Mouse (Mus musculus) Patski (cell line): Measurements from ENCODE around the gene Slamf8. TPM values are rescaled to one million over a fixed set of nuclear protein-coding genes. Genes with fewer than 3 reads are reported as not detected.

Experiments used
- ATAC-seq: fragments of 100-300 bp; one replicate; pipeline ENCODE4 v1.8.0; 2021
- CTCF ChIA-PET: fragments of 350-600 bp; sonication (Branson Sonifier 250); formaldehyde crosslinking; loops from one replicate; lab custom pipeline; 2022; ENCODE audit warnings: inconsistent platforms; lab: Charles Lee
- POLR2A ChIA-PET: fragments of 350-600 bp; sonication (Branson Sonifier 250); formaldehyde crosslinking; loops from one replicate; lab custom pipeline; 2022; ENCODE audit warnings: antibody characterized with exemption, inconsistent platforms; lab: Charles Lee
- DNase-seq: peaks from one replicate; pipeline ENCODE4 v3.0.0-alpha.2; 2011; ENCODE audit warnings: low read depth, low spot score
- H3K27me3 ChIP-seq: fragments of 371-371 bp; one replicate; pipeline ENCODE4 v1.5.1; 2021
- CTCF ChIP-seq: fragments of 100-300 bp; IDR thresholded peaks from one replicate; pipeline ENCODE4 v1.5.1; 2021
- in situ Hi-C: fragments of 300-500 bp; cut with MboI; formaldehyde crosslinking; loops from 3 replicates; pipeline ENCODE4 v1.11.1; 2018; ENCODE audit warnings: low pct_unique_long_range_greater_than_20kb, mixed read lengths
- polyA plus RNA-seq: library from polyadenylated mRNA; unstranded; gene quantifications from one replicate; pipeline ENCODE4 v1.2.3, GENCODE M21; 2021

Slamf8 gene
- polyA plus RNA-seq, 1 experiment from 2014 or later, result not detected

GRCm38 (mm10) chr1:172624081-172624480, 33.7 kb upstream of the Slamf8 start:
- no peak for TF ChIP-seq CTCF
- ChIA-PET POLR2A (no interaction called here), CTCF (no interaction called here)
- no peak for ATAC-seq
- DNase-seq, result no peak
- peaks cover 19% of the 10 kb centered on the region for H3K27me3 ChIP-seq
- in situ Hi-C loops, result no loop called here

- ChIA-PET CTCF (no interaction called here), POLR2A (no interaction called here)
- peaks cover 19% of the 10 kb centered on the region for H3K27me3 ChIP-seq
- DNase-seq, result no peak
- in situ Hi-C loops, result no loop called here
- no peak for TF ChIP-seq CTCF
- ATAC-seq, result no peak
These were observed 33.2 kb upstream of the Slamf8 start for GRCm38 (mm10) chr1:172623599-172623998.

DNA sequence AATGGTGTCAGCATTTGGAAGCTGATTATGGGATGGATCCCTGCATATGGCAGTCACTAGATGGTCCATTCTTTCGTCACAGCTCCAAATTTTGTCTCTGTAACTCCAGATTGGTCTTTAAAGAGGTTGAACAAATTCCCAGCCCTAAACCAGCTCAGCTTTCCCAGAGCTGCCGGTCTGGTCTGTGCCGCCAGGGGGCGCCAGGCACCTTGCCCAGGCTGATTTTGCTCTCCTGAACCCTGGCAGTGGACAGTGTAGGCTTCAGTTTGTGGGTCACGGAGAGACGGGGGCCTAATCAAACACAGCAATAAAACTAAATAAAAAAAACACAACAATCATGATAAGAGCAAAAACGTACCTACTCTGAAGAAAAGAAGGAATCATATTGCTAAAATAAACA, 28.9 kb upstream of the Slamf8 start:
- peak; percentile 90 for TF ChIP-seq CTCF
- CTCF ChIA-PET, result interaction anchor here (1.0 to 2.3 kb wide), 3 partner anchors 14 to 56 kb away, joined by 3 to 5 read pairs (median 3); no protein-coding TSS in a partner anchor
- POLR2A ChIA-PET, result no interaction called here
- H3K27me3 ChIP-seq, result peaks cover 25% of the 10 kb centered on the region
- DNase-seq, result no peak
- ATAC-seq, result peak; percentile 71
- in situ Hi-C loops, result no loop called here

DNA sequence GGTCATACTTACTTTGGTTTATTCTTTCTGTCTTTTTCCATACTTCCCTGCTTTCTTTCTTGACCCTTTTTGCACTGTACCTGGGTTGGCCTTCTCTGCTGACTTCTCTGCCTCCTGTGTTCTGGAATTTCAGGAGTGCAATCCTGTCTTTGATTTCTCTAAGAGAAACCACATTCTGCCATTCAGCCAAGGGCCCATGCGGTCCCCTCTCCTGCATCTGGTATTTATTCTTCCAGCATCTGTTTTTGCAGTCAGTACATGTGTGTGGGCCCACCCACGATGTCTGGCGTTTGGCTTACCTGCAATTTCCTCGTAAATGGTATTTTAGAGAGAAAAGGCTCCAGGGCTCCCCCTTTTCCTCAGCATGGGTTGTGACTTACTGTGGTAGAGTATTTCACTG, 27.8 kb upstream of the Slamf8 start:
- POLR2A ChIA-PET, result no interaction called here
- in situ Hi-C loops, result no loop called here
- H3K27me3 ChIP-seq, result peaks cover 22% of the 10 kb centered on the region
- no peak for DNase-seq
- no peak for TF ChIP-seq CTCF
- no peak for ATAC-seq
- CTCF ChIA-PET, result interaction anchor here (2.3 kb wide), 1 partner anchor 15 kb away, joined by 5 read pairs; no protein-coding TSS in a partner anchor

DNA sequence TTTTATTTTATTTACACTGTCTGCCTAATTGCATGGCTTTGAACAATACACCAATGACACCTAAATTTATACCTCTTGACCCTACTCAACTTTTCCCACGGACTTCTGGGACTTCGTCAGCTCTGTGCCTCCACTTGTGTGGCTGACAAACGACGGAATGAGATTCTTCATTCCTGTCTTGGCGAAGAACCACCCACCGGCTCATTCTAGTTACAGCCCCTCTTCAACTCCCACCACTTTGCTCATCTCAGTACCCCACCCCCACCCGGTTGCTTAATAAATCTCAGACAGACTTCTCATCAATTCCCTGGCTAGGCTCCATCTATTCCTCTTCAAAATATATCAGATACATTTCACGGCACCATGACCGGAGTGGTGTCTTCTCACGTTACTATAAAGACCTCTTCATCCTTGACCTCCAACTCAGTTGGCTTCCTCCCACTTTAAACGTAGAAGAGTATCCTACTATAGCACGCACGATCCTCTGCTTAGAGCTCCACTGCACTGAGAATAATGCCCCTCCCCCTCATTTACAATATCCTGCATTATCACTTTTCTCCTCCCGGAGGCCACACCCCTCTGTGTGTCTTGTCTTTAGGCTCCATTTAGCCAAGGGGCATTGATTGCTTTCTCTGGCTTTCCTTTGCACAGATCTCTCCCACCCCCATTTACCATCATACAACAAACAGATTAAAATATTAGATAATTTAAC, 27.2 kb upstream of the Slamf8 start:
- POLR2A ChIA-PET, result no interaction called here
- CTCF ChIA-PET, result no interaction called here
- no peak for TF ChIP-seq CTCF
- ATAC-seq, result no peak
- in situ Hi-C loops, result no loop called here
- DNase-seq, result no peak
- H3K27me3 ChIP-seq, result peaks cover 22% of the 10 kb centered on the region

- no peak for ATAC-seq
- no peak for DNase-seq
- CTCF ChIA-PET, result no interaction called here
- no peak for TF ChIP-seq CTCF
- peaks cover 19% of the 10 kb centered on the region for H3K27me3 ChIP-seq
- POLR2A ChIA-PET, result no interaction called here
- in situ Hi-C loops, result no loop called here
These were observed 26.4 kb upstream of the Slamf8 start for GRCm38 (mm10) chr1:172616537-172617300.

DNA sequence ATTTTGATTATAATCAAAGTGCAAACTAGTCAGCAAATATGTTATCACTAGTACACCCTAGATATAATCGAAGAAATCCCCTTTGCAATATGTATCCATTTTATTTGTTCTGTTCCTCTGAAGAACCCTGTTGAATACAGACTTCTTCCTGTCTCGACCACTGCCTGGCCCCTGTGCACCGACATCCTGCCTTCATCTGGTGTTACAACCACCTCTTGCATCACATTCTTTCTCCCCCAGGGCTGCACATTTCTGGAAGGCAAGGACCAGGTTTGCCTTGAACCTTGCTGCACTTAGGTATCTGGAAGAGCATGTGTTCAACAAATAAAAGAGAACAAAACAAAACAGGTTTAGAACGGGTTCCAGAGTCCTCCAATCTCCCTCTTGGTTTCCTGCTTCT, 25.0 kb upstream of the Slamf8 start:
- ChIA-PET CTCF (interaction anchor here (1.5 kb wide), 1 partner anchor 22 kb away, joined by 3 read pairs; no protein-coding TSS in a partner anchor), POLR2A (no interaction called here)
- ATAC-seq (no peak), DNase-seq (no peak)
- in situ Hi-C loops, result no loop called here
- peaks cover 16% of the 10 kb centered on the region for H3K27me3 ChIP-seq
- TF ChIP-seq CTCF, result no peak

DNA sequence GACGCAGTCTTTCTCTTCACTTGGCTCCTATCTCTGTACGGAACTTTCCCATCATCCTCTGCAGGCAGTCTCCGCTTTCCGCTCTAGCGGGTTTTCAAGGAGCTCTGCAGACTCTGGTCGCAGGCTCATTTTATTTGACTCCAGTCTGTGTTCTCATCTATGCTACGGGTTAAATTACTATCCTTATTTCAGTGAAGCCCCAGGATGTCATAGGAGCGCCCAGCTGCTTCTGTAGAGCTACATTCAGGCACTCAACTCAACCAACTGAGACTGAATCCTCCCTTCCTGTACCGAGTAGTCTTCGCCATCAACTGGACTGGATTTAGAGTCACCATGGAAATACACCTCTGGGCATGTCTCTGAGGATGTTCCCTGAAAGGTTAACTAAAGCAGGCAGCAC, 24.3 kb upstream of the Slamf8 start:
- peaks cover 16% of the 10 kb centered on the region for H3K27me3 ChIP-seq
- TF ChIP-seq CTCF, result no peak
- in situ Hi-C loops, result no loop called here
- DNase-seq (no peak), ATAC-seq (no peak)
- ChIA-PET CTCF (interaction anchor here (1.5 kb wide), 1 partner anchor 22 kb away, joined by 3 read pairs; no protein-coding TSS in a partner anchor), POLR2A (no interaction called here)

DNA sequence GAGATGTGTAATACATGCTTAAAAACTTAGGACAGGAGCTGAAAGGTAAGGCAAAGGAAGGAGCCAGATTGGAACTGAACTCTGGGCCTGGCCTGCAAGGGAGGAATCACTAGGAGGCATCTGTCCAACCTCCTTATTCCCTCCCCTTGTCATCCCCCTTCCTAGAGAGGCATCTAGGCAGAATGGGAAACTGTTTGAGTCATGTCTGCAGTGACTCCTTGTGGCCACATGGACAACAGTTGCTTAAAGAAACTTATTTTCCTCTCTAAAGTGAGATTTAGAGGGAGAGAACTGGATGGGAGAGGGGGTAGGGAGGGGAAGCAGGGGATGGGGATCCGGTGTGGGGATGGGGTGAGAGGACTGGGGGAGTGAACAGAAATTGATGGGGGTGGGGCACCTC, 22.4 kb upstream of the Slamf8 start:
- peaks cover 13% of the 10 kb centered on the region for H3K27me3 ChIP-seq
- no peak for DNase-seq
- POLR2A ChIA-PET, result interaction anchor here (0.6 kb wide), 1 partner anchor 232 kb away, joined by 3 read pairs; no protein-coding TSS in a partner anchor
- peak; percentile 18 for TF ChIP-seq CTCF
- CTCF ChIA-PET, result no interaction called here
- ATAC-seq, result no peak
- in situ Hi-C loops, result no loop called here

DNA sequence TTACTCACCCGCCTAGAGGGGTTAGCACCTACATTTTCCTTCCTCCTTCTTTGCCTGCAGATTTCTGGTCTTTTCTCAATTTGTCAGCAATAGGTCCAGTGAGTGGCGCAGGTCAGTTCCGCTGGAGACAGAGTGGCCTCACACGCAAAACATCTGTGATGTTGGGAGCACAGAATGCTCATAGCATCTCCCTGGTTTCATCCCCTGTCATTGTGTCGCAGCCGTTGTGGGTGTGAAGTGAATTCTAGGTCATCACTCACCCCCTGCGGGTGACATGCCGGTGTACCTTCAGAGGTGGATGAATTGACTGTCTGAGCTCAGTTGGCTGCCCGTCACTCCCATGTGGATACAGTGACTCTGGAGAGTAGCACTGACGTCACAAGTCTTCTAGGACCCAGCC, 20.9 kb upstream of the Slamf8 start:
- in situ Hi-C loops, result no loop called here
- DNase-seq, result no peak
- no peak for TF ChIP-seq CTCF
- peaks cover 7% of the 10 kb centered on the region for H3K27me3 ChIP-seq
- POLR2A ChIA-PET, result no interaction called here
- CTCF ChIA-PET, result no interaction called here
- no peak for ATAC-seq

DNA sequence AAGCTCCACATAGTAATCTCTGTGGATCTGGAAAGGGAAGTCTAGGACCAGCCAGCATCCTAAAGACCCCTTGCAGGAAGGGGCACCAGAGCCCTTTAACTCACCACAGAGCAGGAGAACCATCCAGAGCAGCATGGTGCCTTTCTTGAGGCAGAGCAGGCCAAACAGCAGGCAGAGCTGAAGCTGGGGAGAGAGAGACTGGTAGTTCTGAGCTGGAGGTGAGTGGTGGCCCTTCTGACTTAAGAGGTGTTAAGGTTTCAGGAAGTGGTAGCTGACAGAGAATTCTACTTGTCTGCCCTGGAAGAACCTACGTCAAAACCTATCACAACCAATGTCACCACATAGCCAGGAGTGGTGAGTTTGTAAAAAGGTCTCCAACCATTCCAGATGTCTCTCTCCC, 12.0 kb upstream of the Slamf8 start, which contains the start of gene Fcrl6:
Gene Fcrl6 (minus strand): TSS at position 226 of the 400 bp plus-strand sequence.
- peaks cover 17% of the 10 kb centered on the region for H3K27me3 ChIP-seq
- no peak for TF ChIP-seq CTCF
- ATAC-seq (no peak), DNase-seq (no peak)
- in situ Hi-C loops, result no loop called here
- CTCF ChIA-PET, result no interaction called here
- POLR2A ChIA-PET, result no interaction called here
